Mouse (Mus musculus): ENCODE measurements around the gene Ampd2.

Gene Ampd2

GRCm38 (mm10) chr3:108065551-108065950 lies 20.9 kb downstream of the Ampd2 start:
- DNase-seq = no peak

- no peak for DNase-seq
Measured at GRCm38 (mm10) chr3:108064672-108065071, 21.8 kb downstream of the Ampd2 start.

GRCm38 (mm10) chr3:108062648-108063047 lies 23.8 kb downstream of the Ampd2 start:
- no peak for DNase-seq

DNA sequence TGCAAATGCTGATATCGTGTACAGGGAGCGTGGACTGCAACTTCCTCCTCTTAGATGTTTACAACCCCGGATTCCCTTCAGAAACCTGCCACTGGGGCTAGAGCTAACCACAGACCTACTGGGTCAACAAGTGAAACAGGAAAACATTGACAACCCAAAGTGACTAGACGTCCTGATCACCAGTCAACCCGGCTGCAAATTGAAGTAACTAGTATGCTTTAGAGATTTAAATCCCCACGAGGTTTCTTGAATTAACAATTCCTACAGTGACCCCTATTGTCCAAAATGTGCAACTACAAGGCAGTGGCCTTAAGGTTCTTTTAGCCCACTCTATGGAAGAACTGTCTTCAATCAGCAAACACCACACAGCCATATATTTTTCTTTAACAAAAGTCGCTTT lies 25.0 kb downstream of the Ampd2 start:
- peak; percentile 63 to 76 for DNase-seq

- DNase-seq = no peak
Measured at GRCm38 (mm10) chr3:108050493-108050892, 36.0 kb downstream of the Ampd2 start.

DNA sequence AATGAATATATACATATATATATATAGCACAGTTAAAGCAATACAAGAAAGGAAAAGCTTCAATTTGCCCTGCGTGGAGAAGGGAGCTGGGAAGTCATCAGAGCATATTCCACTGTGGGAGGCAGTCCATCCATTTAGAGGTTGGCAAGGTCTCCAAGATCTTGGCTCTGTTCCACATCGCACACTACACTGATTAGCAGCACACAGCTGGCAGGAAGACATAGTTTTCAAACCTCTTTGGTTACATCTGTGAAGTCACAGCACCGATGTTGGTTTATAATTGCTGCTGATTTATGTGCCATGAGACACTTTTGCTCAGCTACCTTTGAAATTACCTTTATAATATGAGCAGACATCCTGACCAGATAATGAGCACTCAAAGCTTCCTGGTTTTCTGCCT lies 38.1 kb downstream of the Ampd2 start:
- DNase-seq = no peak

- DNase-seq = no peak
Measured at GRCm38 (mm10) chr3:108046944-108047655, 39.4 kb downstream of the Ampd2 start.

DNA sequence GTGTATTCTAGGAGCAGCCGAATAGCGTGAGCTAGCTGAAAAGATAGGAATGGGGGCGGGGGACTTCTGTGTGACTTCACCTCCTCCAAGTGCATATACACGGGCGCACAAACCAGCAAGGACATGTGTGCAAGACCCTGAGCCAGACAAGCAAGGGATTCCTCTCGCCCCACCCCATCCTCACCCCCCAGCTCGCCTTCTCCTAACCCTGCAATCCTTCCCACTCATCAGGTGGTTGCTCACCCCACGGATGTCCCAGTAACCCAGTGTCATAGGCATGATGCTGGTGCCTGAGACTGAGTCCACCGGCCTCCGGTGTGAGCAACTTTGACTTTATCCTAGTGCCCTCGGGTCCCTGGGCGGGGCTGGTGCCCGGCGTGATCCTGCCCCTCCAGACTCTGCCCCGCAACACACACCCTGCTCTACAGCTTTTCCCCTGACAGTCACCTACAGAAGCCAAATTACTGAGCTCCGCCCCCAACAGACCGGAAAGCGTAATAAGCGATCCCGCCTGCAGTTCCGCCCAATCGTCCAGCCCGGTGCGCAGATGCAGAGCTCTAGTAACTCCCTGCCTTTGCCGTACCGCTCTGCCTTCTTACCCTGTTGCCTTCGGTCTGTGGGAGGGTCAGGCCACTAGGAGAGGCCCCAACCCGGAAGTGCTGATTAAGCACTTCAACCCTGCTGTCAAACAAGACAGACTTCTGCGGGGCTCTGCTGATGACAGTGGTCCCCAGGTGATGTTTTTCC lies 41.9 kb downstream of the Ampd2 start, which contains the start of gene Gstm4:
TSS of gene Gstm4 (minus strand) at position 501 of the 747 bp plus-strand sequence.
- peak; percentile 93 to 94 for DNase-seq

DNA sequence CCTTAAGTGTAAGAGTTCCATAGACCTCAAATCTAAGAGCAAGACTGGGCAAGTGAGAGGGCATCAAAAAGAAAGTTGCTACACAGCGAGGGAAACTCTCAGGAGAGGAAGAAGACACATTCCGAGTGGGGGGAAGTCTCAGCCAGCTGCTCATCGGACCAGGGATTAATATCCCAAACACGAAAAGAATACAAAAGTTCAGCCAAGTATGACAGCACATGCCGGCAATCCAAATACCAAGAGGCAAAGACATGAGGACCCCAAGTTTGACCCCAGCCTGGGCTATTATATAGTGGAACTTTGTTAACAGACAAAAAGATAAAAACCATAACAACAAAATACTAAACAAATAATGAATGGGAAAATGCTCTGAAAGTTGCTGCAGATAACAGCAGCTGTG lies 53.3 kb downstream of the Ampd2 start:
- DNase-seq = peak; percentile 21 to 63

GRCm38 (mm10) chr3:108032113-108032512 lies 54.3 kb downstream of the Ampd2 start:
- peak in 1 of 2 experiments; percentile 64 for DNase-seq

DNA sequence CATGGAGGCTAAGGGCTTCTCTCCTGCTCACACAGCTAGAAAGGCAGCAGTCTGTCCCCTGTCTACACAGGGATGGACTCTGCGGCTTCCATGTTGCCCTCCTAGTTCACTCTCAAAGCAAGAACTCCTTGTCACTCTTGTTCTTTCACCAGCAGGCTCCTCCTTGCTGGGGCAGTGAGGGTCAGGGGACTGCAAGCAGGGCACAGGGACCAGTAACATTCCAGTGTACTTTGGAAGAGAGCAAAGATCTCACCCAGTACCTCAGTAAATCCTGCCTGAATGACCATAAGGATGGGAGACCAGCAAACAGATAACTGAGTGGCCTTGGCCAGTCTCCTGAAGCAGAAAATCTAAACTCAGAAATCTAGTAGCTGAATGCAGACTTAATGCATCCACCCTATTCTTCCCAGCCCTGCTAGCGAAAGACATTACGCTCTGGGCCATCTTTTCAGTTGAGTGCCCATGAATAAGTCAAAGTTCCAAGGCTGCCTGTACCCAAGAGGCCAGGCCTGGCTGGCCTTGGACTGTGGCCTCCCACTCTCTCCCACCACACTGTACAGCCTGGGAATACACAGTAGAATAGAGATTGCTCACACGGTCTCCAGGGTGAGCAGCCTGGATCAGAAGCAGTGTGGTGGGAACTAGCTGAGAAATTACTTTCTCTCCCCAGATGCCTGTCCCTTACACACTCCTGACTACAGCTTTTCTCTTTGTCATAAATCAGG lies 57.6 kb downstream of the Ampd2 start:
- peak; percentile 51 to 55 for DNase-seq

GRCm38 (mm10) chr3:108026597-108026996 lies 59.9 kb downstream of the Ampd2 start:
- DNase-seq = no peak

DNA sequence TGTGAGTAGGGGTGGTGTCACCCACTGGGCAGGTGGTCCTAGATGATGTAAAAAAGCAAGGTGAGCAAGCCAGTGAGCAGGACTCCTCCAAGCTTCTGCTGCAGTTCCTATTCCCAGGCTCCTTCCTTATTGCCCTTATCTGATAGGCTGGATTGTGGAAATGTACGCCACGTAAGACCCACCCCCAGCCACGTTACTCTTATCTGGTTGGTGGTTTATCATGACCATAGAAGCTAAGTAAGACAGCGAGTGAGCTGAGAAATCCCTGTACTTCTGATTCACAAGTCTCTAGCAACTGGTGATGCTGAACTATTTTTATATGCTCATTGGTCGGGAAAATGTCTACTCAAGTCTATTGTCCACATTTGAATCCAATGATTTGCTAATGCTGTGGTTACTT lies 60.4 kb downstream of the Ampd2 start:
- DNase-seq = no peak

- DNase-seq = peak; percentile 41 to 45
Measured at GRCm38 (mm10) chr3:108025318-108025717, 61.1 kb downstream of the Ampd2 start.
